15 mouse cellular contexts compared by ENCODE assay signal in genomic region chr2:156816116-156816515, GRCm38 (mm10). TPM values are rescaled to one million over a fixed set of nuclear protein-coding genes. Genes with fewer than 3 reads are reported as not detected.
"Had no signal": no experiment of that assay in that cellular context is flagged by ENCODE, and none has a peak within 500 bp of the region (broad histone marks: within the 10 kb centered on the region; RNA-seq: fewer than 3 reads in every experiment).

No protein-coding gene starts in this region.

- H3K4me1 ChIP-seq: liver, embryonic 15.5 days had no signal

- H3K4me2 ChIP-seq: liver, embryonic 11.5 days; liver, embryonic 13.5 days; liver, embryonic 15.5 days; midbrain, embryonic 12.5 days; neural tube, embryonic 12.5 days had no signal

- H3K9ac ChIP-seq: liver, embryonic 13.5 days; liver, embryonic 15.5 days; liver, postnatal 0 days; midbrain, embryonic 12.5 days; neural tube, embryonic 12.5 days had no signal

- H3K9me3 ChIP-seq: liver, embryonic 13.5 days; liver, embryonic 15.5 days; midbrain, embryonic 12.5 days; neural tube, embryonic 12.5 days had no signal

- H3K27ac ChIP-seq: liver, embryonic 13.5 days; liver, embryonic 15.5 days; macrophage; midbrain, embryonic 12.5 days; neural tube, embryonic 12.5 days had no signal

- H3K27me3 ChIP-seq: liver, embryonic 13.5 days; midbrain, embryonic 12.5 days had no signal

- H3K4me3 ChIP-seq: liver, embryonic 13.5 days; liver, embryonic 15.5 days; megakaryocyte, embryonic 14.5 days; midbrain, embryonic 12.5 days; neural tube, embryonic 12.5 days had no signal

- DNase-seq: liver; liver, embryonic 13.5 days; liver, postnatal 0 days; lung, postnatal 14 days; midbrain, embryonic 14.5 days; right cerebral cortex, postnatal 14 days; thymus, adult 2 months; thymus, postnatal 25 days; thymus, postnatal 4 days had no signal

- ATAC-seq: liver, postnatal 0 days had no signal

- H3K36me3 ChIP-seq: liver, embryonic 13.5 days; liver, embryonic 15.5 days; midbrain, embryonic 12.5 days; neural tube, embryonic 12.5 days had no signal

RNA-seq across cellular contexts. Expression of gene Myl9, which starts 40.9 kb away (rescaled TPM):
- polyA plus RNA-seq: macrophage had no signal
